Mouse (Mus musculus) monocyte, adult 5-6 weeks (primary cell): ENCODE results near the gene Msrb3. TPM values are rescaled to one million over a fixed set of nuclear protein-coding genes. Genes with fewer than 3 reads are reported as not detected.
"Not testable (repeated sequence)": the region's sequence is repeated elsewhere in the genome, so short reads cannot be mapped to it uniquely, and the experiment has no call there.

ENCODE experiments used
- ATAC-seq: fragments of 153-309, 156-312 bp; replicated peaks from 2 replicates; pipeline ENCODE4 v1.8.0; 2017; ENCODE audit warnings: mild to moderate bottlenecking; ENCODE audit not compliant: low TSS enrichment, insufficient number of reproducible peaks, severe bottlenecking, poor library complexity, low FRiP score
- total RNA-seq: library from RNA; stranded (forward); fragments of 200-1000, 200-491, 200-594 nt; gene quantifications from 3 replicates; pipeline ENCODE4 v1.2.3, GENCODE M21; 2017

Msrb3 gene
- total RNA-seq, 1 experiment from 2014 or later: not detected

DNA sequence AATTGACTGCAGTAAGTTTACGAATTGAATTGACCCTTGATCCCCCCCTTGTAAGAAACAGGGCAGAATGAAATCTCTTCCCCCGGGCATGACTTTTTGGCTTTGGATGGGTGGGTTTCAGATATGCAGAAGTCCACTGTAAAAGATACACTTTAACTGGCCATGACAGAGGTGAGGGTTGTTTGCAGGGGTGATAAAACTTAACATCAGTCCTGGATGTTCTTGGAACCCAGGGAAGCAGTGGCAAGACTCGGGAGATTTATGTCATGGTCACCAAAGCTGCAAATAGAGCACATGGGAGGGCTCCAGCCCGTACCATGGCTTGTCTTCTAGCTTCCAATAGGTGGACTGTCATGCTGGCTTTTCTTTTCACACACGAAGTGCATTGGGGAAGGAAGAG, 114.4 kb downstream of the Msrb3 start:
- ATAC-seq: no peak

DNA sequence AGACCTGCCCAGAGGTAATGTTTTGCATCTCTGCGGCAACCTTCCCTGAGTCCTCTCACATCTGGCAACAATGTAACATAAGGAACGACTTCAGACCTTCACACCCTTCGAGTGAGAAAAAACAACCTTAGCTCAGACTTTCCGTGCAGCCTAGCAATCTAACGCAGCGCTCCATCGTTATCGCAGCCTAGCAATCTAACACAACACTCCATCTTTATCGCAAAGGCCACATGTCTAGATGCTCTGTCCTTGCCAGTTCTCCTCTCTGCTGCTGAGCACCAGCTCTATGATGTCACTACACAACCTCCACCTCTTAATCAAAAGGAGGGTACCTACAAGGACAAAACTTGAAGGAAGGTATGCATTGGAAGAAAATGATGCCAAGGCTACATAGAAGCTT, 115.5 kb downstream of the Msrb3 start:
- no peak for ATAC-seq

DNA sequence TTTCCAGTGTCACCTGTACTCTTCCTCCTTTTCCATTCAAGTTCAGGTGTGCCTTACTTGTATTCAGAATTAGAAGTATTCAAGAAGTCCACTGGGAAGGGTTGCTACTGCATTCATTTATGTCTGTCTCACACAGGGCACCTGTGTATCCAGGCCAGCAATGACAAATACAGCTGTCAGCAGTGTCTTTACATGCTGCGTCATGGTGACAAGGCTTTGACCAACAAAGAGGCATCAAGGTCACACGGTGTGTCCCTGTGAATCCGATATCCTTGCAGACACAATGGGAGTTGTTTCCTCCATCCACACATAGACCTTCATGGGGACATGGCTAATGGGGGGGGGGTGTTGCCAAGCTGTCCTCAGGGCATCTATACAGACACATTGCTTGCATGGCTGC, 121.4 kb downstream of the Msrb3 start:
- no peak for ATAC-seq

DNA sequence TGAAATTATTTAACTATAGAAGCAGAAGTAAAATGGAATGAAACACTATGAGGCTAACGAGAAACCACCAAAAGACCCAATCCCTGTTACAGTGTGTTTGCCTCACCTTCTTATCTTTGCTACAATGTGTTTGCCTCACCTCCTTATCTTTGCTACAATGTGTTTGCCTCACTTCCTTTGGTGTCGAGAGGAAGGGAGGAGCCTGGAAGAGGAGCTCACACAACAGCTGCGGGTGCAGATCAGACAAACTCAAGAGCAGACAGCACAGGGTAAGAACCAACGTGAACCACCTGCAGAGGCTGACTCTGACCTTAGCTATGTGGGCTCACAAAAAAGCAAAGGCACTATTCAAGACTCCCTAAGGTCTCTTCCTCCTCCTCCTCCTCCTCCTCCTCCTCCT, 123.5 kb downstream of the Msrb3 start:
- ATAC-seq: peak; percentile 47; the same call in 1 of the 2 replicates

DNA sequence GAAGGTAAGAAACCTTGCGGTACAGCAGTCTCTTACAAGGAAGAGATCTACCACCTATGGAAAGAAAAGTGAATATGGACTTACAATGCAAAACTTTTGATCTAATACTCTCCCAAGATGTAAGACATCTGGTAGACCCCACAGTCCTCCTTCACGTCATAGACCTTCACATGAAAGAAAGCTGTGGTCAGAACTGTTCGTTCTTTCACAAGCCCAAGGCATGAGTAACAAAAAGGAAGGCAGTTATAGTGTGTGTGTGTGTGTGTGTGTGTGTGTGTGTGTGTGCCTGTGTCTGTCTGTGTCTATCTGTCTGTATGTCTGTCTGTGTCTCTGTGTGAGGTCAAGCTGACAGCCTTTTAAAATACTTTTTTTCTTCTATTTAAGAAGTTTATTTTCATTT, 131.5 kb downstream of the Msrb3 start:
- ATAC-seq: no peak

DNA sequence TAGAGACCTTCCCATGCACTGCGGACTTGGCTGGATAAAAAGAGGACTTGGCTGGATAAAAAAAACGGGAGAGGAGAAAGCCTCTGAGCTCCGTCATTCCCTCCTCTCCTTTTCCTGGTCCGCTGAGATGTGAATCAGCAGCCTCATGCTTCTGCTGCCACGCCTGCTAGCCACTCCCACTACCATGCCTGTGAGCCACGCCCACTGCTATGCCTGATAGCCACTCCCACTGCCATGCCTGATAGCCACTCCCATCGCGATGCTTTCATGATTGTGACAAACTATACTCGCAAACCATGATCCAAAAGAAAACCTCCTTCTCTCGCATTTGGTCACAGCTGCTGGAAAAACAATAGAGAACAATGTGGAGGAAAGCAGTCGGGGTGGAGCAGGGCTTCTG, 133.5 kb downstream of the Msrb3 start:
- no peak for ATAC-seq

DNA sequence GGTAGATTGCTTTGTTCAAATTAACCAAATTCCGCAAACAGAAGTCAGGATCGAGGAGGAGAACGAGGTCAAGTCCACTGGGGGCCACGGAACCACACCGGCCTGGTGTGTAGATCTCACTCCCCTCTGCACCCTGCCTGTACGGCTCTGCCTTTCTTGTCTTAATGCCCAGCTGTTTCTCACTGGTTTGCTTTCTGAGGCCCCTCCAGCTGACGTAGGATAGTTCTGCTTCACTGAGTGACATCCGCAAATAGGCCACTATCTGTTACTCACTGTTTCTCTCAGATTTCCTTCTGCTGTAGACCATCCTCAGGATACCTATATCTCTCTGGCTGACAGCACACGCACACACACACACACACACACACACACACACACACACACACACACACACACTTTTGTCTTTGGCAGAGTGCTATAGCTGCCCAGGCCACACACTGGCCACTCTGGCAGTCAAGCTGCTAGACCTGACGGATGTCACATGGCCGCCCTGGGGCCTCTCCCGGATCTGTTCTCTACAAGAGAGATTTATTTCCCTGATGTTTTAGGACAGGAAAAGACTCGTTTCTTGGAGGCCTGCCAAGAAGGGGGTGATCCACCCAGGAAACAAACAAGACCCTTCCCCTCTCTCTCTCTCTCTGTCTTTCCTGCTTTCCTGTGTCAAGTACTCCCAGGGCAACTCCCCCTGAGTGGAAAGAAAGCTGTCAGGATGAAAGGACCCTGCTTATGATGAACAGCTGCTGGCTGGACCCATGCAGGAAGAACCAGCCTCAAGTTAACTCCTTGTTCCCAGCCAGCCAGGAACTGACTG, 135.0 kb downstream of the Msrb3 start:
- no peak for ATAC-seq

DNA sequence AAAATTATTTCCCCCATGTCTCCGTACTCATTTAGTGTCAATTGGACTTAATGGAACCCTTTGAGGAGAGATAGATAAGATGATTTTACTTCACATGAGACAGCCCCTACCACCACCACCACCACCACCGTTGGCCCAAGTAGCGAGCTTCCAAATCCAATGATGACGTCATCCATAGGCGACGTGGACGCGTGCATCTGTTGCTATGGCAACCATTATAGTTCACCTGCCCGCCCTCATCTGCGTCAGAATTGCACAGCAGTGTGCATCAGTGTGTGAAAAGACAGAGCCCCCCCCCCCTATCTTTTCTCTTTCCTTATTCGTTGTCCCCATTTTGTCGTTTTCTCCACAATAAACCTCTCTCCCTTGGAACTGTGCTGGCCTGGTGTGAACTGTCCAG, 135.9 kb downstream of the Msrb3 start:
- ATAC-seq: no peak

DNA sequence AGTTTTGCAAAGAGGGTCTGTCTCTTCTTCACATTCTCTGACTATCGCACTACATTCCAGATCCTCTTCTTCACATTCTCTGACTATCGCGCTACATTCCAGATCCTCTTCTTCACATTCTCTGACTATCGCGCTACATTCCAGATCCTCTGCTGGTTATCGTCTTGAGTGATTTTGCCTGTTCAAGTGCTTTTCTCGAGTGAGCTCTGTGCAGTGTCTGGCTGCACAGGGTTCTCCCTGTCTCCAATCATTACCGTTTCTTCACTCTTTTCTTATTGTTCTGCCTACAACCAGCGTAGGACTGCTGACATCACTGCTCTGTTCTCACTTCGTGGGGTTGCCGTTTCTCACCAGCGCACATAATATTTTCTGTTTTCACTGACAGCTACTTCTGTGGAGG, 138.2 kb downstream of the Msrb3 start:
- ATAC-seq: no peak

DNA sequence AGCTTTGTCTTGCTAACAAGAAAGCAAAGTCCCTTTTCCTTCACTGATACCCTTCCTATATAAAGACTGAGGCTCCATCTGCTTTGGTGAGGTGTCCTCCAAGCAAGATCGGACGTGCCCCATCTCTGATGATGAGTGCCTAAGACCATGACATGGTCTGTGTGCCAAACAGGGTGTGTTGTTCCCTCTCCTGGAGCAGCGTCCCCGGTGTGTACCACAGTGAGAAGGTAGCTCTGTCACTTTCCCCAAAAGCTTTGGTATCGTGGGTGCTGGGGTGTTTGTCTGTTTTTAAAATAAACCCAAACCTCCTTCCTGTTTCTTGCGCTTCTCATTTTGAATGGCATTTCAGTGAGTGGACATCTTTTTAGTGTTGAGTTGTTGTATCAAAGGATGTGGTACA, 139.0 kb downstream of the Msrb3 start:
- ATAC-seq: no peak

DNA sequence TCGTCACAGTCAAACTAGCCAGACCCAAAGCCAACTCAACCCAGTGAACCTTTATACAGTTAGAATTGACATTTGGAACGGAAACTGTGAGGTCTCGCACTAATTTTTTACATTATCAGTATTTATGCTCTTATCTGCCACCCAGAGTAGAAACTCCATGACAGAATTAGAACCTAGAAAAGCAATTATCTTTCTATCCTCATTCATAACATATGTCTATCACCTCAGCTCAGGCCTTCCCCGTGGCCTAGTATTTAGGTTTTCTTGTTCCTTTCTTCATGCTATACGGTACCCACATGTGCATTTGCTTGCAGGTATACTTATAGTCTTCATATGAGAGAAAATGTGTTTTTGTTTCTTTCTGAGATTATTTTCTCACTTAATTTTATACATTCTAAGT, 146.4 kb downstream of the Msrb3 start:
- no peak for ATAC-seq

DNA sequence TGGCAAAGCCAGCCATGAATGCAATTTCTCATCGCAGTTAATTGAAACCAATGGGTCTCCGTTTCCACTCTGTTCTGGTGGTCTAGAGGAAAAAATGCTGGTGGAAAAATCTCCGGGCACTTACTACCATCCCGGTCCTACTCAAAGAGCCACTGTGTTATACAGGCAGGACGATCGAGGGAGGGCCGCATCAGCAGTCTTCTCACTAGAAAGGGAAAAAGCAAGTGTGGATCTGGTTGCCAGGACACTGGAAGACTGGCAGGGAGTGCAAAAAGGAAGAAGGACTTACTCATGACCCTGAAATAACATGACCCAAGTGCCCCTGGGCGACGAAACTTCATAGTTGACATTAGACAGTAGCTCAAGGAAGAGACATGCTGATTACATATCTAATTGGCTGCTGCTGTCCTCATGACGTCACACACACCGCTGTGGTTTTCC, 147.1 kb downstream of the Msrb3 start:
- ATAC-seq: no peak

DNA sequence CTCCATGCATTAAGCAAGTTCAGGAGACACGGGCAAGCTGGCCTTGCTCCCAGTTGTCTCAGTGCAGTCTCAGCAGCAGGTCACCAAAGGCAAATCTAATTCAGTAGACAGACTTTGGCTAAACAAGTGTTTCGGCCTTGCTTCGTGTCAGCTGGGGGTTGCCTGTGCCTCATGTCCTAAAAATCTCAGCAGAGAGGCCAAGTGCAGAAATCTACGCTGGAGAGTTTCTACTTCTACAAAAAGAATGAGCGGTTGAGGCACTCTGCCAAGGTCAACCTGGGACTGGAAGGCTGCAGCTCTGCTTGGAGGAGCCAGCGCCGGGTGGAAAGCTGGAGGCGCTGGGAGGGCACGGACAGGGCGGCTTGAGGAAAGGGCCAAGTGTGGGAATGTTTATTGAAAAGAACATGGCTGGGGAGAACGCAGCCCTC, 147.6 kb downstream of the Msrb3 start:
- no peak for ATAC-seq

DNA sequence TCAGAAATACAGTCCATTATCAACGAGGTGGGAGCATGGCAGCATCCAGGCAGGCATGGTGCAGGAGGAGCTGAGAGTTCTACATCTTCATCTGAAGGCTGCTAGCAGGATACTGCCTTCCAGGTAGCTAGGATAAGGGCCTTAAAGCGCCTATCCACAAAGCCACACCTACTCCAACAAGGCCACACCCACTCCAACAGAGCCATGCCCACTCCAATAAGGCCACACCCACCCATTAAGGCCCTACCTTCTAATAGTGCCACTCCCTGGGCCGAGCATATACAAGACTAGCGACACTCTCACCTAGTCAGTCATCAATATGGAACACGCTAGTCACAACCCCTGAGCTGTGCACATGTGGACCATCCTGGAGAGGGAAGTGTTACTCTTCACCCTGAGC, 149.3 kb downstream of the Msrb3 start:
- ATAC-seq: not testable (repeated sequence)

DNA sequence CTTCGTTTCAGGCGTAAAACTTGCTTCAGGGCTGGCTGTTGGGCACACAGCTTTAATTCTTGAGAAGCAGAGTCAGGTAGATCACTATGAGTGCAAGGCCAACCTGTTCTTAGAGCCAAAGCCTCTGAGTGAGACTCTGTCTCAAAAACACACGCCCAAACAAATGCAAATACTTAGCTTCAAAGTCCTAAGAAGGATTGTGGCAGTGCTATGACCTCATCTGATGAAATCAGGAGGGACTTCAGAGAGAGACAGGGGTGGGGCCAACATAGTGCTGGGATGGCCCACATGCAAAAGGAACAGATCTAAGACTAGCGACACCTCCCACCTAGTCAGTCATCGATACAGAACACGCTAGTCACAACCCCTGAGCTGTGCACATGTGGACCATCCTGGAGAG, 150.7 kb downstream of the Msrb3 start:
- no peak for ATAC-seq

DNA sequence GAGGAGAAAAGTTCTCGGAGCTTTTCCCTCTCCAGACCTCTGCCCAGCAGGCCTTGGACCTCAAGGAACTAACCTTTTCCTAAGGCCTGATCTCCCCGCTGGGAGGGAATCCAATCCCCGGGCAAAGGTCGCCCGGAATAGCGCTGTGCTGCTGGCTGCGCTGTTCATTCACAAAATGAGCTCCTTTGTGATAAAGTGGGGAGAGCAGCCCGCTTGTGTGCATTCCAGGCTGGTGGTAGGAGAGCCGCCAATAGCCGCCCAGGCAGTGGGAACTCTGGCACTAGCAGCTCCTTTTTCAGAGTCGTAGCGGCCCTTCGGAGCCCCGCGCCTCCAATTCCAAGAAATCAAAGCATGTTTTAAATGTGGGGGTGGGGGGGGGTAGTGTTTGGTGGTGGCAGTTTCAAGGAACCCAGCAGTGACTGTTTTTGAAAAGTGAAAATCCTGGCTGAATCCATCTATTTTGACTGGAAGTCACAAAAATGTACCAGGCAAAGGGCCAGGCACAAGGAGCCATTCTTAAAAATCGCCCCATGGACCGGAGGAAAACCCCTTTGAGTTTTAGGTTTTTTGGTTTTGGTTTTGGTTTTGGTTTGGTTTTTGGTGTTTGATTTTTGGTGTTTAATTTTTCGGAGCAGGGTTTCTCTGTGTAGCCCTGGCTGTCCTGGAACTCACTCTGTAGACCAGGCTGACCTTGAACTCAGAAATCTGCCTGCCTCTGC, 153.6 kb downstream of the Msrb3 start:
- no peak for ATAC-seq

DNA sequence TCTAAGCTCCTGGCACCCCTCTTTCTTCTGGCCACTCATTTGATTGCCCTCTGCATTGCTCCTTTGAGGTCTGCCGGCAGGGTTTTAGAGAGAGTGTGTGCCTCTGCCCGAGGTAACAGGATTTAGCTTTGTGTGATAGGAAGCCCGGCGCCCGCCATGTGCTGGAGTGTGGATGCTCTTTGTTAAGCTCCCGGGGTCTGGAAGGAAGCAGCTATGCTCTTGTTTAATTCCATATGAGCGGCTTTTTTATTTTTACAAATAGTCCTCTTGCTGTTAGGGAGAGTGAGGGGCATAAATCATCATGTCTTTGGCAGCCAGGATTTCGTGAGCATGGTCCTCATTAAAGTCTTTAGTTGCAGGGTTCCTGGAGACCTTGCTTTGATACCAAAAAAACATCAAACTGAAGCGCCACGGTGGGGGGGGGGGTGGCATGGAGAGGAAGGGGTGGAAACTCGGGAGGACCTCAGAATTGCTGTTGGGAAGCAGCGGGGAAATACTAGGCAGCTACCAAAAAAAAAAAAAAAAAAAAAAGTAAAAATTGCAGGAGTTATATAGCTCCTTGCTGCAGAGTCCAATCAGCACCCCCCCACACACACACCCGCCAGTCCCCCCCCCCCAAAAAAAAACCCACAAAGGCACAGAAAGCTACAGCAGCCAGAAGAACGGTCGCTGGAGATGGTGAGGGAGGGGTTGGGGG, 154.3 kb downstream of the Msrb3 start:
- no peak for ATAC-seq

DNA sequence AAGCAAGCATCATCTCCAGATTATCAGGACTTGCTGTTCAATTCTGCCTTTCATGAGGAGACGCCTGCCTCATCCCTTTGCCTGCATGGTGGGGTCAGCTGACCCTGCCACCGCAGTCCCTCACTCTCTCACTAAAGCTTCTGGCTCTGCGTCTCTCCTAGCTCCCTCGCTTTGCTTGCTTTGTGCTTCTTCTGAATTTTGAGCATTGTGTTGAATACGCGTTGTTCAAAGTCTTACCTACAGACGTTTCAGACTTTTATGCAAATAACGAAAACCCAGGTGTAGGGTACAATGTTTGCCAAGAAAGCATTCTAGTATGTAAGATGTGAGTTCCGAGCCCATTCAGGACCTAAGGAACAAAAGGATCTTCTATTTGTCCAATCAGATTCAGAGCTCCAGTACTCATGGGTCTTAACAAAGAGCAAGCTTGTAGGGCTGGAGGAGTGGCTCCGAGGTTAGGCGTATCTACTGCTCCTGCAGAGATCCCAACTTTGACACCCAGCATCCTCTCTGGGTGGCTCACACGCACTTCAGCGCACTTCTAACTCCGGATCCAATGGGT, 162.3 kb downstream of the Msrb3 start:
- no peak for ATAC-seq

DNA sequence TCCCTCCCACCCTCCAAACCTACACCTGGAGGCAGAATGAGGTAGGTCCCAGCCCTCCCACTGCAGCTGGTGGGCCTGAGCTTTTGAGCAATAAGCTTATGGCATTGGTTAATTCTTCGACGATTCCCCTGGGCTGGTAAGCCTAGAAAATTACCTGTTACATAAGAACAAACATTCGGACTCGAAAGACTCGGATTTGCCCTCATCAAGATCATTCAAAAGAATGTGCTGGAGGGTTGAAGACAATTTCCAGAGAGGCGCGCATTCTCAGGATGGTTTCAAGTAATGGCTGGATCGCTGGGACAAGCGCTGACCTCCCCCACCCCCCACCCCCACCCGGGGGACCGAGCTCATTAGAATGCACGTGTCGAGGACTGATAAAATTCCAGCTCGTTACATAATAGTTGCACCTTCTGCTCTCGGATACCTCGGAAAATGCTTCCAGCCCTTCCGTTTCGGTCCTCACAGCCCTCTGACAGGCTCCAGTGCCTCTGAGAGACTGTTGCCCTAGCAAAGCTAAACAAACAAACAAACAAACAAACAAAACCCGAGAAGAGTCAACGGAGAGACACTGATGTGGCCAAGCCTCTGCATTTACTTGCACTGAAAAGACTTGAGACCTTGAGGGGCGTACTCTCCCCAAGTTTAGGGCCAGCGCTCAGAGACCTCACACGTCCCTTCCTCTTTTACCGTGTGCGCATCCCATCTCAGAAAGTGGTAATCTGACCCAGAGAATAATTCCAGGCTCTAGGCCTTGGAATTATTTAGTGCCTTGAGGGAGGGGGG, 163.0 kb downstream of the Msrb3 start:
- ATAC-seq: no peak
